Mouse (Mus musculus): Measurements from ENCODE around the gene Ezh2.

Ezh2 gene

GRCm38 (mm10) chr6:47532547-47532946, 62.6 kb downstream of the Ezh2 start:
- DNase-seq, result no peak

- DNase-seq, result no peak
These were observed 67.5 kb downstream of the Ezh2 start for GRCm38 (mm10) chr6:47527655-47528054.

- no peak for DNase-seq
These were observed 68.0 kb downstream of the Ezh2 start for GRCm38 (mm10) chr6:47527129-47527528.

- no peak for DNase-seq
These were observed 68.7 kb downstream of the Ezh2 start for GRCm38 (mm10) chr6:47526446-47526845.

GRCm38 (mm10) chr6:47525041-47525440, 70.1 kb downstream of the Ezh2 start:
- no peak for DNase-seq

GRCm38 (mm10) chr6:47522431-47522830, 72.7 kb downstream of the Ezh2 start:
- DNase-seq, result no peak

- DNase-seq, result no peak
These were observed 75.1 kb downstream of the Ezh2 start for GRCm38 (mm10) chr6:47520030-47520429.

GRCm38 (mm10) chr6:47494562-47494961, 100.6 kb downstream of the Ezh2 start:
- DNase-seq, result no peak

- DNase-seq, result no peak
These were observed 113.1 kb downstream of the Ezh2 start for GRCm38 (mm10) chr6:47482027-47482426.
